Mouse (Mus musculus) fat pad, adult 2 months (tissue): ENCODE measurements around the gene Ccdc187.
A peak's percentile ranks its signal among the peaks of the same experiment; 100 is the strongest.

Experiments used
- DNase-seq: peaks from one replicate; pipeline ENCODE4 v3.0.0-alpha.2; 2011; ENCODE audit warnings: low read depth, low spot score; ENCODE audit errors: extremely low read depth

The Ccdc187 gene

DNA sequence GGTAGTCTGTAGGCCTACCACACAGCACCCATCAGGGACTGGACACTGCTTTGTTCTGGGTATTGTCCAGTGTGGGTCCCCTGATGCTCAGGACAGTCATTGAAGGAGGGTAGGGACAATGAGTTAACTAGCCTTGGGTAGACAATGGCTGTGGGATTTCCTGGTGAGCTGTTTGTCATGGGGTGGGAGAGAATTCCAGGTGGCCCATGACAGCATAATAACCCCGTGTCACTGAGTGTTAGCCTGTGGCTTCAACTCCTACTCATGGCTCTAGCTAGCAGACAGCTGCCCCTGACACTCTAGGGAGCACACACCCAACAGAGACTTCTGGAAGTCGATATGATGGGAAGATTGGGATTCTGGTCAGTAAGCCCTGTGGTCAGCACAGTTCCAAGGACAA is at the start of gene Ccdc187:
Ccdc187 (minus strand) TSS at position 101 of the 400 bp plus-strand sequence.
- no peak for DNase-seq

DNA sequence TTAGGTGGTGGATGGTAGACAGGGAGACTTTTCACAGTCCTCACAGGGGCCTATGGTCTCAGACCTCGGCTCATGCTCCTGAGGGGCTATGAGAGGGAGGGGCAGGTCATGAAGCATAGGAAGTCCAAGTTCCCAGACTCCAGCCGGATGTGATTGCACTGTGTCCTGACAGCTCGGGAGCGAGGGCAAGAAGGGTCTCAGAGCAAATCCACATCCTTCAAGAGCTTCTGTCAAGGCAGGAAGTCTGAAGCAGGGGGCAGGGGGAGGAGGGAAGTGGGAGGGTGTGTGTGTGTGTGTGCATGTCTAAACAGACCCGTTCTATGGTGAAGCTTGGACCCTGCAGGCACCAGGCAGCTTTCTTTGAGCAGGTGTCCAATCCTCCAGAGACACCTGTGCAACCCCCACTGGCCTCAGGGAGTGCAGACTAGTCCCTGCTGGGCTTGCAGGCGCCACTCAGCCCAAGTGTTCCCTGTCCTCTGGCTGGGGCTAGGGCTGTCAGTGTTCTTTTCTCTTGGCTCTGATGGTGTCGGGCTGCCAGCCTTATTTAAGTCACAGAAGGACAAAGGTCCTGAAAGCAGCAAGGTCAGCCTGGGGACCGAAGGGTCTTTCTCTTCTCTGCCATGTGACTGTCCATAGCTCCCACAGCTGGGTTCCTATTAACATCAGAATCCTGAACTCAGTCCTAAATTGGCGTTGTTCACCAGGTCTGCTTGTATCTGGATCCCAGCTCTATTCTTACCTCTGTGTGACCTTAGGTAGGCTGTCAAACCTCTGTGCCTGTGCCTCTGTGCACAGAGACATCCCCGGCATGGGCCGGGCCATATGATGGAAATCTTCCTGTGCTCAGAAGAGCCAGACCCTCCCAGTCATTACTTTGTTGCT is 48.5 kb upstream of the Ccdc187 start:
- DNase-seq = no peak

DNA sequence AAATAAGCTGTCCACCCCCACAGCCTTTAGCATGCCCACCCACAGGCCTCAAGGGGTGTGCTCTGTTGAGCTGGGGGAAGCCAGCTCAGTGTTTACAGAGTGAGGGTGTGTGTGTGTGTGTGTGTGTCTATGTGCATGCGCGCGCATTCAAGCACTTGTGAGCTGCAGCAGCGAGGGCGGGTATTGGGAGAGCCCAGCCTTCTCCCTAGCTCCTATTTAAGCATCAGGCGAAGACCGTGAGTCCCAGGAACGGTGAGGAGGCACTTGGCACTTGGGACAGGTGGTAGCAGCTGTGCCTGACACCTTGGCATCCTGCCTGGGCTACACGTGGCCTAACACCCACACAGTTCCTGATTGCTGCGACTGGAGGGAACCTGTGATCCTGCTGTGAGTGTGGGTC is 47.7 kb upstream of the Ccdc187 start:
- no peak for DNase-seq

DNA sequence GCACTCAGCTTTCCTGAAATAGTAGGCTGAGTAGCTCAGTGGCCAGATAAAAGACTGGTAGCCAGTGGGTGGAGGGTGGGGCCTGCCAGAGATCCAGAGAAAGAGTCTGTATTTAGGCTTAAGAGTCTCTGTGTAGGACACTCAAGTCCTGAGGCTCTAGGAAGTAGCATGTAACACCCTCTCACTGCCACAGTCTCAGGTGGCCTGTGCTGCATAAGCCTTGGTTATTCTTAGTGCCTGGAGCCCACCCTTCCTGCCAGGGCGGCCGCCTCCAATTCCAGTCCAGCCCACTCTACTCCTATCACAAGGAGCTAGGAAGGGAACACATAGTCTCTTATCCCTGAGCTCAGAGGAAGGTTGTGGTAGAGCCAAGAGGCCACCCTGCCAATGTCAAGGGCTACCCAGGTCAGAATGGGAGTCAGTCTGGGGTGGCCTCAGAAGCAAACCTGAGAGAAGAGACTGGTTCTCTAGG is 47.2 kb upstream of the Ccdc187 start:
- DNase-seq = no peak

DNA sequence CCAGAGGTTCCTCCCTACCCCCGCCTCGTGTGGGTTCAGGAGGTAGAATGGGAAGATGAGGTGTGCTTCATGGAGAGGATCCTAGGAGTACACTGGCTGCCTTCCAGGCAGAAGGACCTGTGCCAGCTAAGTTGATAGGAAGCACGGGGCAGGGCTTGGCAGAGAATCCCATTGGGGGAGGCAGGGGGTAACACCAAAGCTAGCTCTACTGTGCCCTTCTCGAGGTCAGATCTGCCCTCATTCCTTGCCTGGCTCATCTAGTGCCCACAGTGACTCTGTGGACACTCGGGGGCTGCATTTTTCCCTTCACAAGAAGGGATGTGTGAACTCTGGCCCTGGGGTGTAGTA is 44.8 kb upstream of the Ccdc187 start:
- no peak for DNase-seq

DNA sequence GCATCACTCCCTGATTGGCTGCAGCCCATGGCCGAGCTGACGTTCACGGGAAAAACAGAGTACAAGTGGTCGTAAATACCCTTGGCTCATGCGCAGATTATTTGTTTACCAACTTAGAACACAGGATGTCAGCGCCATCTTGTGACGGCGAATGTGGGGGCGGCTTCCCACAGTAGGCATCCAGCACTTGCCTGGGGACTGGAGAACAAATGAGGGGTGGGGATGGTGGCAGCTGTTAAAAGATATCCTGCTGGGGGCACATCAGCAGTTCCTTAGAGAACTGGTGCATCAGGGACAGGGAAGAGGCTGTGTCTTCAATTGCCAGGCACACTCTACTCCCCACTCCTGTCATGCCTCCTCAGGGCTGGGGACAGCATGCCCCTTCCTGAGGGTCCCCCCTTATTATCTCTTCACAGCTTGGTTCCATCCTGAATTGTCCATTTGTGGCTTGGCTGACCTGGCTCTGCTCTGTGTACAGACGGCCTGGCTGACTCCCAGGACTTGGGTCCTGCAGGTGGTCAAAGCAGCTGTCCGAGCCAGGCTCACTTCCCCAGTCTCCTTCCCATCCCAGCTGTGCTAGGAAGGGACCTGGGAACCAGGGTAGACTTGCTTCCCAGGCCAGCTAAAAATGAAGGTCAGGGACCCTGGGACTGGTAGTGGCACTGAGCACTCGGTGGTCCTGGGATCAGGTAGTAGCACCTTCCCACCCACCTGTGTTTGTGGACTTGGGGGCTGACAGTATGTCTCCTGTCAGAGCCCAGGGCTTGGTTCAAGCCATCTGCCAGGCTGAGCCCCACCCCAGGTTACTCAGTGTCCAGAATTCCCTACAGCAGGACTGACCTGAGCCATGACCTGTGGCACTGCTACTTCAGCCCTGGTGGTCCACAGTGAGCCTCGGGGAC is 44.2 kb upstream of the Ccdc187 start:
- no peak for DNase-seq

DNA sequence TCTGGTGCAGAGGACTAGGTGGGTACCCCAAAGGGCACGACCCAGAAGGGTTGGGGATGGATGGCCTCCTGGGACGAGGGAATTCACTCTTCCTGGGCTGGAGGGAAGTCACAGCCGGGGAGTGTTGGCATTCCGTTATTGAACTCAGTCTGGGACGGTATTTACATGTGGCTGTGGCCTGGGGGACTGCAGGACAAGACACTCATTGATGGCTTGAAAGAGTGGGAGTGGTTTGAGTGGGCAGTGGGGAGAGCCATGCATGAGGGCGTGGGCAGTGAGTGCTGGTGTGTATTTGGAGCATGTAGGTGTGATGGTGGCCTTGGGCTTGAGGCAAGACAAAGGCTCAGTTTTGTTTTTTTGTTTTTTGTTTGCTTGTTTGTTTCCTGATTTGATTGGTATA is 36.3 kb upstream of the Ccdc187 start:
- DNase-seq = no peak

DNA sequence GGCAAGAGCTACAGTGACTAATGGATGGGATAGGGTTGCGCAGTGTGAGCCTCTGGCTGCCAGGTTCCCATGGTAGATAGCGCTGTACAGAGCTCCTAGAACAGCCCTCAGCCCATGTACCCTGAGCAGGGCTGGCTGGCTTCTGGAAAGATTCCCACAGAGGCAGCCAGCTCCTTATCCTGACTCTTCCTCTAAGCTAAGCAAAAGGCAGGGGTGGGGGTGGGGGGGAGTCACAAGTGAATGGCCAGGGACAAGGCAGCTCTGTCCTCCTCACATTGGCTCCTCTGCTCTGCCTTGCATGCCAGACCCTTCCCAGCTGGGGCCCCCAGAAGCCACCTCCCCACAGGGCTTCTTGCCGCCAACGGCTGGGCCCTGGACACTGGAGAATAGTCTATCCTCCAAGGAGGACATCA is 35.7 kb upstream of the Ccdc187 start:
- no peak for DNase-seq

DNA sequence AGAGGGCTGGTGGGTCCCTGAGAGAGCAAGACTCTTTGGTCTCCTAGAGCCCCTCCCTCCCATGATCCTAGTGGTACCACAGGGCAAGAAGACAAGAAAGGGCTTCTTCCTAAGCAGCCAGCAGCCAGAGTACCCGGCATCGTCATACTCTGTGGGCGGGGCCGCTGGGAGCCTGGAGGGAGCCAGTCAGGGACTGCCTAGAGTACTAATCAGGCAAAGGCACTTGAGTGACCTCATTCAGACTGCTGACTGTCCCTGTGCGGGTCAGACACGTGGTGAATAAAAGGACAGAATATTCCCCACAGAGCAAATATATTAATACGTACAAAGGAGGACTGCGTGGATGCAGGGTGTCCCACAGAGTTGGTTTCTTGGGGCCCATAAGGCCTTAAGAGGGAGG is 35.0 kb upstream of the Ccdc187 start:
- no peak for DNase-seq

DNA sequence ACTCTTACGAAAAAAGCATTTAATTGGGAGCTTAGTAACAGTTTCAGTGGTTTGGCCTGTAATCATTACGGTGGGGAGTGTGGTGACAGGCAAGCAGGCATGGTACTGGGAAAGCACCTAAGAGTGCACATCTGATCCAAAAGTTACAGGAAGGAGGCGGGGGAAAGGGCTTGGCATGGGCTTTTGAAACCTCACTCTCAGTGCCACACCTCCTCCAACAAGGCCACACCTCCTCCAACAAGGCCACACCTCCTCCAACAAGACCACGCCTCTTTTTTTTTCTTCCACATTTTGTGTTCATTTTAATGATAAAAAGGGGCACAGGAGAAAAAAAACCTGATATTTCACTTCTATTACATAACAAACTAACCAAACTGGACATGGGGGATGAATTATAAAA is 33.5 kb upstream of the Ccdc187 start:
- no peak for DNase-seq

DNA sequence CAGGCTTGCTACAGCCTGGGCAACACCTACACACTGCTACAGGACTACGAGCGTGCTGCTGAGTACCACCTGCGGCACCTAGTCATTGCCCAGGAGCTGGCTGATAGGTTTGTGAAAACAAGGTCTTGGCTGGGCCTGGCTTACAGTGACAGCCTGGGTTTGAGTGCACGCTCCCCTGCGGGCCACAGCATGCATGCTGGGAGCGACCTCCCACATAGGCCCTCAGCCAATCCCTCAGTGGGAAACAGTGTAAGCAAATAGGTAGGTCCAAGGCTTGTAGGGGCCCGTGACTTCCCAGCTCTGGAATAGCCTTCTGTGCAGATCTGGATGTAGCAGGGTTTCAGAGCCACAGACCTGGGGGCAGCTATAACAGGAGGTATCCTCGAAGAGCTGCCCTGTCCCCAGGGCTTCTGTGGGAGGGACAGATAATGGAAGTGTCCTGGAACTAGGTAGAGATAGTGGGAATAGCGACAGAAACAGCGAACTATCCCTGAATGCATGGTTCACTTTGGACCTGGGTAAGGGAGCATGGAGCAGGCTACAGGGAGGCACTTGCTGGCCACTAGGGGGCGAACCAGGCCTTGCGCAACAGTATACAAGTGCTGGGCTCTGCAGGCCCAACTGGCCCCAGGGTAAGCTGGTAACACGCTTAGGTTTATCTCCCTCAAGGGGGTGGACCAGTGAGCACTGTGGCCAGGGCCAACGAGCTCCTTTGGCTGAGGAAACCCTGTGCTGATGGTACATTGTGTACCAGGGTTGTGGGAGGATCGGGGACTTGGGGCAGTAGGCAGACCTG is 31.2 kb upstream of the Ccdc187 start:
- peak; percentile 69 for DNase-seq

DNA sequence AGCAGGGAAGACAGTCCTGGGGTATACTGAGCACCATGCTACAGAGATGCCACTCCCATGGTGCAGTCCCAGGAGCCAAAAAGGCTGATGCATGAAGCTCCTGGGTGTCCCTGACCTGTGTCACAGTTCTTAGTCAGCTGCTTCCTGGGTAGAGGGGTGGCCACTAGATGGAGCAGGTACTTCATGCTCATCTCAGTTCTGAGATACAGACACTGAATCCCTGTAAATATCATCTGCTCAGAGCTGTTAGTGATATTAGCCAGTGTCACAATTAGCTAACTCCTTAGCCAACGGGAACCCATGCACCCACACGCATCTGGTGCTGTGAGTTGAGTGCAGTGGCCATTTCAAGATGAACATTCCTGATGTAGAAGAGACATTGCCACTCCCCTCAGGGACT is 30.6 kb upstream of the Ccdc187 start:
- no peak for DNase-seq

DNA sequence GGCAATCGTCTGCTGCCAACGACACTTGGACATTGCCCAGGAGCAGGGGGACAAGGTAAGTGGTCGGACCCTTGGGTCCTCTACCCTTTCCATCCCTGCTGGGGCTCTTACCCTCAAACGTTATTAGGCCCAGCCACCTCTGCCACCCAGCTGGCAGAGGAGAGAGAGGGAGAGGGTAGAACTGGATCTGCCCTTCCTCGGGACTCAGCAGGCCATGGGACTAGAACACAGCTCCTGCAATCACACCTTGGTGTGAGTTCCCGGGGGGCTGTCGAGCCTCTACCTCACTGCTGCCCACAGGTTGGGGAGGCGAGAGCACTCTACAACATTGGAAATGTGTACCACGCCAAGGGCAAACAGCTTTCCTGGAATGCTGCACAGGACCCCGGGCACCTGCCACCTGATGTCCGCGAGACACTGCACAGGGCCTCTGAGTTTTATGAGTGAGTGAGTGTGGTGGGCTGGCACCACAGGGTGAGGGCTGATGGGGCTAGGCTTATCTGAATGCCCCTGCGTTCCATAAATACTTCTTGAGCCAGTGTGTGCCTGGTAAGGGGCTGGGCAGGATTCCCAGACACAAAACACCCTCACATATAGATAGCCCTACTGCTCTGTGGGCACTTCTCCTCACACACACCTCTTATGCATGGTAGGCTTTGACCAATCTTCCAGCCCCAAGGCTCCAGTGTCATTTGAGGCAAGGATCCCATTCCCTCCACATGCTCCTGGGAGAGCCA is 29.4 kb upstream of the Ccdc187 start:
- DNase-seq = no peak

DNA sequence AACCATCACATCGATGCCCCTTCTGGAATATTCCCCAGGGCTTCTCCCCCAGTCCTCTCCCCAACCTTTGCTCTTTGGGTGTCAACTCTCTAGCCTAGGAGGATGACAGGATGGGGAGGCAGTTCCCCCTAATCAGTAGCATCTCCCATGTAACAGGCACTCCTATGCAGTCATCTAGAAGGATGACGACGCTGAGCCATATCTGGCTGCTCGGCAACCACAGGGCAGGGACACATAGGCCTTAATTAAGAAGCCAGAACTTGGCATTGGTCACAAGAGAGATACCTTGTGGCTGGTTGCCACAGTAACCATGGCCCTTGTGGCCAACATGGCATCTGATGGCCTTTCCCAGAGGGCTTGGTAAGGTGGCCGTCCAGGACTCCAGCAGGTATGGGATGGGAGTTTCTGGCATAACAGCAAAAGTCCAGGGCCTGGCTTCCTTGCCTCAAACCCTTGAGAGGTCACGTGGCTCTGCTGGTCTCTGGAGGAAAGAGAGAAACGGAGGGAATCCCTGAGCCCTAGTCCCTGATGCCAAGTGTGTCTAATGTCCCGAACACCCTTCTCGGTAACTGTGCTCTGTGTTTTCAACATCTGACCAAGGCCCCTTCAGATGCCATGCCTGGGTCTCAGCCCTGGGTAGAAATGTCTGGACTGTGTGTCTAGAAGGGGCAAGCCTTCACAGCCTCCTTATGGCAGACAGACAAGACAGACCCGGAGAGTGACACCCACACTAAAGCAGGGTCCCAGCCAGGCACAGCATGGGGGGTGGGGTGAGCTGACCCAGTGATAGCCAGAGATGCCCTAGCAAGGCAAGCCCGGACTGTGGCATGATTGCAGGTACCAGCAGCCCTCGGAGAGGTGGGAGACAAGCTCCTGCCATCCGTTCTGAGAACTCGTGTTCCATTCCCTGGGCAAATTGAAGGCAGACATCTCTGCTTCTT is 26.2 kb upstream of the Ccdc187 start:
- no peak for DNase-seq

DNA sequence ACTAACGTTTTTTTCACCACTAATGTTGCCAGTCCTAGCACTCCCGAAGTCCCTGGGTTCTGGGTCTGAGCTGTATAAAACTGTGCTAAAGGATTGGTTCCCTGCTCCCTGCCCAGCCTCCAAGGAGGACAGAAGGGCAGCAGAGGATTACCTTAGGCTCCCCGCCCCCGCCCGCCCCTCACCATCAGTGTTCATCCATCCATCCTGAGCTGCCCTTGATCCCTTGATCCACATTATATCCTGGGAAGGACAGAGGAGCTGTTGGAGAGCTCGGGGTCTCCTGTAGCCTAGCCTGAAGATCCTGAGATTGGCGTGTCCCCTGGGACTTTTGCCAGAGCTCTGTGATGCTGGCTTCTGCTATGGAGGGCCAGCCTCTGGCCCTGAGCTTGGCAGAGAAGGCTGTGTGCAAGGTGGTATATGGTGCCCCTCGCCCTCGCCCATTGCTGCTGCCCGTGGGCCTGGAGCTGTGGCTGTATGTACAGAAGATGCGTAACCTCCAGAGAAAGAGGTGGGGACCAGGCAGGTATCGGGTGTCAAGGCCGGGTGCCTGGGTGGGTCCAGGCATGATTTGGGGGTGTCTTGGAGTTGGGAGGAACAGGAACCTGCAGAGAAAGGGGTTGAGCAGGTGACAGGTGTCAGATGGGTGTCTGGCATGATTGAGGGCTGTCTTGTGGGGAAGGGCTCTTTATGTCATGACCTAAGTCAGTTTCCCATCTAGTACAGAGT is 25.3 kb upstream of the Ccdc187 start:
- DNase-seq = no peak

DNA sequence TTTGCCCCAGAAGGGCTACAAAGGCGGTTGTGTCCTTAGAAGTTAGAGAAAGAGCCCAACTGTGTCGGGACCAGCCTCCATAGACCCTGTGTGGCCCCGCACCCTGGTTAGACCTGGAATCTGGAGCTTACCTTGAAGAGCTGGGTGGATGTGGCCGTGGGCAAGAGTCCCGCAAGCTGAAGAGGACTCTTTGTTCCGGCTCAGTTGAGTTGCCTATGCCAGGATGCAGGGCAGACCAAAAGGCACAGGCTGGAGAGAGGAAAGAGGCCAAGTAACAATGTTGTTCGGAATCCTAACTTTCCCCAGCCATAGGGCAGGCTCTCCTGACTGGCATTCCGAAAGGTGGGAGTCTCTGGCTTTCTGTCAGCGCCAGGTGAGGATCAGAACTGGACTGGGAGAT is 24.8 kb upstream of the Ccdc187 start:
- DNase-seq = no peak

DNA sequence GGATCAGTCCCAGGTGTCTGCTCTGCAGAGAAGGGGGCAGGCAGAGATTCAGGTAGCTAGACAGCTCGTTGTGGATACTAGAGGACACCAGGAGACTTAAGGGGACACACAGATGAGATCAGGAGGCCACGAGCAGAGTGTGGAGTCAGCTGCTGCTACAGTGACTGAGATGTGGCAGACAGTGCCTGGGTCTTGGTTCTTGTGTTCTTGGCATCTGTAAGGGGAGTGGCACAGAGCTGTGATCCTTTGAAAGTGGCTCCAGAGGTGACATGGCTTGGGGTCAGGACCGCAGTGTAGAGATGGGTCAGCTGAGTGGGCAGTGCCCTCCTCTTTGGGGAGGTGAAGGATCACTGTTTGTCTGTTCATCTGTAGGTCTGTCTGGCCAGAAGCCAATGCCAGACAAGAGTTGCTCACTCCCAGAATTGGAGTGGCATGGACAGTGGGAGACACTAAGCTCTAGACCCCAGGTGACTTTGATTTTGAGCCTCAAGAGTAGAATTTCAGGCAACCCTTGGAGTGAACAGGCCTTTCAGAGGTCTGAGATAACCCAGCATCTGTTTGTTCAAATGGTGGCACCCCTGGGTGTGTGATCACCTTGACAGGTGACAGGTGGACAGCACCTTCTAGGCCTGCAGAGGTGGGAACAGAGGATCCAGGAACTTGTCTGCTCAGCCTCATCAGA is 23.8 kb upstream of the Ccdc187 start:
- DNase-seq = no peak

DNA sequence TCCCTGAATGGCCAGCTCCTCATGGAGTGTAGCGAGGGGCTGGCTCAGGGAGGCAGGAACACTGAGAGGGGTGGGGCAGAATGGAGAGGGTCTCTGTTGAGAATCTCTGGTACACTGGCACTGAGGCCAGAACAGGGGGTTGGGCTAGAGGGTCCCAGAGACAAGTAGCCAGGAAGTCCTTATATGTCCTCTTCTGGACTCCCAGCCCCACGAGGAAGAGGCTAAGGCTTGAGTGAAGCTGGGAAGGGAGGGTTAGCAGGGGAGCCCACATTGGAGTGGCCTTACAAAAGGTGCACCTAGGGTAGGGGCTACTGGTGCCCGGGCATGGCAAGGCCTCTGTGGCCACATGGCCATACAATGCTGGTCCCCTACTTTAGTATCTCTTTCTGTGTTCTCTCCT is 23.0 kb upstream of the Ccdc187 start:
- no peak for DNase-seq
